6 mouse cellular contexts compared by ENCODE assay signal in genomic region chr9:48619268-48619667, GRCm38 (mm10). TPM values are rescaled to one million over a fixed set of nuclear protein-coding genes. Genes with fewer than 3 reads are reported as not detected.
"Had no signal": no experiment of that assay in that cellular context is flagged by ENCODE, and none has a peak within 500 bp of the region (broad histone marks: within the 10 kb centered on the region; RNA-seq: fewer than 3 reads in every experiment).

No protein-coding gene starts in this region.

- H3K27me3 ChIP-seq: neural tube, embryonic 12.5 days had no signal

- H3K9ac ChIP-seq: liver, embryonic 14.5 days; neural tube, embryonic 12.5 days had no signal

- H3K27ac ChIP-seq: kidney, postnatal 0 days; limb, embryonic 13.5 days; liver, embryonic 14.5 days; neural tube, embryonic 12.5 days had no signal

- H3K4me3 ChIP-seq: limb, embryonic 13.5 days; myocyte; neural tube, embryonic 12.5 days had no signal

- H3K9me3 ChIP-seq: limb, embryonic 13.5 days; neural tube, embryonic 12.5 days had no signal

- H3K36me3 ChIP-seq: limb, embryonic 13.5 days; neural tube, embryonic 12.5 days had no signal

- H3K4me1 ChIP-seq: neural tube, embryonic 12.5 days had no signal

RNA-seq across cellular contexts. Expression of gene Nnmt, which starts 14.3 kb away (rescaled TPM):
- total RNA-seq: megakaryocyte-erythroid progenitor cell, adult 5-6 weeks had no signal
